Mouse (Mus musculus) liver, adult 2 months (tissue): ENCODE results near the gene Krtap4-16.
"Not testable (repeated sequence)": the region's sequence is repeated elsewhere in the genome, so short reads cannot be mapped to it uniquely, and the experiment has no call there.

Experiments
- CTCF ChIP-seq: fragments of 200-500 bp; IDR thresholded peaks from 2 replicates; pipeline ENCODE4 v1.5.1; 2011; ENCODE audit warnings: low read depth, low read length, control low read depth
- POLR2A ChIP-seq: fragments of 200-500 bp; IDR thresholded peaks from 2 replicates; pipeline ENCODE4 v1.6.1; 2011; ENCODE audit warnings: low read length, control low read depth; ENCODE audit not compliant: insufficient read depth; ENCODE audit errors: extremely low read depth

GRCm38 (mm10) chr11:99804346-99804745 is 47.1 kb downstream of the Krtap4-16 start, which contains the start of gene Gm11554:
- TF ChIP-seq POLR2A, CTCF: not testable (repeated sequence)
